In genomic region chrX:48453736-48454494, GRCm38 (mm10) we compare ENCODE assay signal across 8 mouse cellular contexts. TPM values are rescaled to one million over a fixed set of nuclear protein-coding genes. Genes with fewer than 3 reads are reported as not detected.
DNase-seq lines count a peak whose midpoint lies in the region; ATAC-seq and TF ChIP-seq lines count a peak whose summit lies in the region.

No protein-coding gene starts in this region.

- no peaks in the 10 kb centered on the region for H3K27me3 ChIP-seq in G1E (ENCODE audit: insufficient read depth, low read length)
- H3K27me3 ChIP-seq in forebrain, postnatal 0 days (ENCODE audit: insufficient read depth, low read length): no peaks in the 10 kb centered on the region
- H3K27me3 ChIP-seq in hindbrain, embryonic 11.5 days (ENCODE audit: control insufficient read depth, insufficient read depth, low read length): peaks cover 18% of the 10 kb centered on the region
- peaks cover 12% of the 10 kb centered on the region for H3K27me3 ChIP-seq in limb, embryonic 11.5 days (ENCODE audit: control insufficient read depth, insufficient read depth, low read length)
- H3K27me3 ChIP-seq in midbrain, embryonic 12.5 days: peaks cover 51% of the 10 kb centered on the region

- peaks cover 26% of the 10 kb centered on the region for H3K36me3 ChIP-seq in G1E (replicated peaks)
- H3K36me3 ChIP-seq in forebrain, postnatal 0 days (ENCODE audit: insufficient read depth): no peaks in the 10 kb centered on the region
- H3K36me3 ChIP-seq in hindbrain, embryonic 11.5 days (ENCODE audit: control insufficient read depth, insufficient read depth, low read length): no peaks in the 10 kb centered on the region
- H3K36me3 ChIP-seq in limb, embryonic 11.5 days (ENCODE audit: control insufficient read depth, insufficient read depth, low read length): no peaks in the 10 kb centered on the region
- H3K36me3 ChIP-seq in midbrain, embryonic 12.5 days: no peaks in the 10 kb centered on the region

- H3K4me3 ChIP-seq in G1E (ENCODE audit: low read depth, low read length): peak overlapping the region; percentile 75
- peak overlapping the region; percentile 34 for H3K4me3 ChIP-seq in forebrain, postnatal 0 days (ENCODE audit: low read depth, low read length)
- H3K4me3 ChIP-seq in hindbrain, embryonic 11.5 days (ENCODE audit: low read depth, low read length): peak overlapping the region; percentile 33
- peak overlapping the region; percentile 34 for H3K4me3 ChIP-seq in limb, embryonic 11.5 days (ENCODE audit: low read depth, low read length)
- H3K4me3 ChIP-seq in midbrain, embryonic 12.5 days: peak overlapping the region; percentile 39

- ATAC-seq in G1E (ENCODE audit: extremely low read depth, insufficient number of reproducible peaks, low FRiP score, poor library complexity, severe bottlenecking): peak; percentile 80
- ATAC-seq in forebrain, postnatal 0 days: peak; percentile 69
- peak; percentile 71 for ATAC-seq in hindbrain, embryonic 11.5 days (ENCODE audit: low FRiP score)
- peak; percentile 53; the same call in 1 of the 2 replicates for ATAC-seq in limb, embryonic 11.5 days (ENCODE audit: insufficient number of reproducible peaks, low FRiP score, low TSS enrichment, low read depth)
- peak; percentile 53 for ATAC-seq in midbrain, embryonic 12.5 days (ENCODE audit: low FRiP score, low read depth)

- H3K9me3 ChIP-seq in G1E (replicated peaks): no peaks in the 10 kb centered on the region
- H3K9me3 ChIP-seq in forebrain, postnatal 0 days (ENCODE audit: low read length): no peaks in the 10 kb centered on the region
- H3K9me3 ChIP-seq in hindbrain, embryonic 11.5 days (ENCODE audit: control insufficient read depth, low read length): no peaks in the 10 kb centered on the region
- no peaks in the 10 kb centered on the region for H3K9me3 ChIP-seq in limb, embryonic 11.5 days (ENCODE audit: control insufficient read depth, low read length)
- H3K9me3 ChIP-seq in midbrain, embryonic 12.5 days: no peaks in the 10 kb centered on the region

- no peak overlapping the region for H3K9ac ChIP-seq in forebrain, postnatal 0 days
- H3K9ac ChIP-seq in hindbrain, embryonic 11.5 days (ENCODE audit: low read depth, low read length): no peak overlapping the region; the same call in 1 of the 2 replicates
- peak overlapping the region; percentile 30; the same call in 1 of the 2 replicates for H3K9ac ChIP-seq in limb, embryonic 11.5 days (ENCODE audit: low read length)
- H3K9ac ChIP-seq in midbrain, embryonic 12.5 days (replicated peaks): 0 out of 2 replicates have a peak overlapping the region, but pooled peaks have one; percentile 34

- H3K4me1 ChIP-seq in G1E (ENCODE audit: insufficient read depth, low read depth, low read length): peaks cover 53% of the 10 kb centered on the region
- no peaks in the 10 kb centered on the region for H3K4me1 ChIP-seq in forebrain, postnatal 0 days (ENCODE audit: insufficient read depth)
- H3K4me1 ChIP-seq in hindbrain, embryonic 11.5 days (replicated peaks; ENCODE audit: control insufficient read depth, insufficient read depth, low read length): no peaks in the 10 kb centered on the region
- no peaks in the 10 kb centered on the region for H3K4me1 ChIP-seq in limb, embryonic 11.5 days (ENCODE audit: control insufficient read depth, insufficient read depth, low read length)
- peaks cover 4% of the 10 kb centered on the region; the same call in 1 of the 2 replicates for H3K4me1 ChIP-seq in midbrain, embryonic 12.5 days

- DNase-seq in G1E (ENCODE audit: low spot score): peak; percentile 82
- peak; percentile 45 to 57 for DNase-seq in adrenal gland, postnatal 4 days (ENCODE audit: low spot score in 2 of 2)
- peak; percentile 31 for DNase-seq in forebrain, postnatal 0 days
- DNase-seq in hindbrain, embryonic 11.5 days (ENCODE audit: low spot score): peak; percentile 48
- peak; percentile 56 for DNase-seq in limb, embryonic 11.5 days (ENCODE audit: low spot score)
- peak; percentile 86 to 88 for DNase-seq in spleen, postnatal 36 days (ENCODE audit: low spot score in 2 of 2)
- no peak for DNase-seq in cerebellum, adult 11-12 months

- H3K27ac ChIP-seq in forebrain, postnatal 0 days (ENCODE audit: low read depth, low read length): no peak overlapping the region
- H3K27ac ChIP-seq in hindbrain, embryonic 11.5 days (ENCODE audit: low read depth, low read length): no peak overlapping the region
- no peak overlapping the region for H3K27ac ChIP-seq in limb, embryonic 11.5 days (replicated peaks; ENCODE audit: low read depth, low read length)
- no peak overlapping the region for H3K27ac ChIP-seq in midbrain, embryonic 12.5 days (replicated peaks)

- H3K4me2 ChIP-seq in forebrain, postnatal 0 days (ENCODE audit: low read depth): peak overlapping the region; percentile 42
- peak overlapping the region; percentile 29 for H3K4me2 ChIP-seq in hindbrain, embryonic 11.5 days (replicated peaks; ENCODE audit: low read depth, low read length)
- H3K4me2 ChIP-seq in limb, embryonic 11.5 days (ENCODE audit: low read depth, severe bottlenecking): peak overlapping the region; percentile 42
- H3K4me2 ChIP-seq in midbrain, embryonic 12.5 days (replicated peaks): peak overlapping the region; percentile 48

- no peak for TF ChIP-seq CTCF in G1E (IDR thresholded peaks at IDR 0.05; ENCODE audit: low read depth, low read length)
- no peak for TF ChIP-seq CTCF in forebrain, postnatal 0 days (IDR thresholded peaks at IDR 0.05; ENCODE audit: low read depth)

- WGBS in forebrain, postnatal 0 days: 29% methylated on average over 59 of the region's 91 CpGs
- WGBS in hindbrain, embryonic 11.5 days: 8% methylated on average over 21 of the region's 91 CpGs
- 18% methylated on average over 43 of the region's 91 CpGs for whole genome bisulfite sequencing in limb, embryonic 11.5 days
- WGBS in midbrain, embryonic 12.5 days: 25% methylated on average over 64 of the region's 91 CpGs

RNA-seq across cellular contexts. Expression of gene Elf4, which starts 9.0 kb away (rescaled TPM):
- 87.3 and 92.6 TPM in 2 replicates for total RNA-seq in G1E (2014; fragmentation: Nextera tagmentation)
- total RNA-seq in G1E (2017): 12.4 and 13.4 TPM in 2 replicates
- polyA plus RNA-seq in G1E (2012): 19.9 and 26.5 TPM in 2 replicates
- total RNA-seq in adrenal gland, postnatal 4 days (2021): 10 to 100 TPM; 25.0 to 28.6 TPM
- 0.54 and 1.8 TPM in 2 replicates for total RNA-seq in forebrain, postnatal 0 days (2014; rRNA removed)
- polyA plus RNA-seq in forebrain, postnatal 0 days (2015; fragmentation: Nextera tagmentation; extraction: Ambion mirVana): 0.13 and 0.24 TPM in 2 replicates
- polyA plus RNA-seq in hindbrain, embryonic 11.5 days (2014; fragmentation: Nextera tagmentation; extraction: Ambion mirVana): 1.9 and 2.3 TPM in 2 replicates
- 2.4 and 2.6 TPM in 2 replicates for polyA plus RNA-seq in limb, embryonic 11.5 days (2014; fragmentation: Nextera tagmentation; extraction: Ambion mirVana)
- 1.6 and 1.8 TPM in 2 replicates for polyA plus RNA-seq in midbrain, embryonic 12.5 days (2016; fragmentation: Nextera tagmentation; extraction: Ambion mirVana)

RNA-seq across cellular contexts. Expression of gene Aifm1, which starts 59.4 kb away (rescaled TPM):
- 48.0 and 48.8 TPM in 2 replicates for total RNA-seq in G1E (2014; fragmentation: Nextera tagmentation)
- total RNA-seq in G1E (2017): 53.7 and 71.4 TPM in 2 replicates
- polyA plus RNA-seq in G1E (2012): 5.1 and 7.0 TPM in 2 replicates
- 100 to 1,000 TPM; 126 to 147 TPM for total RNA-seq in adrenal gland, postnatal 4 days (2021)
- total RNA-seq in forebrain, postnatal 0 days (2014; rRNA removed): 13.9 and 15.5 TPM in 2 replicates
- polyA plus RNA-seq in forebrain, postnatal 0 days (2015; fragmentation: Nextera tagmentation; extraction: Ambion mirVana): 28.0 and 28.2 TPM in 2 replicates
- 63.6 and 78.5 TPM in 2 replicates for polyA plus RNA-seq in hindbrain, embryonic 11.5 days (2014; fragmentation: Nextera tagmentation; extraction: Ambion mirVana)
- polyA plus RNA-seq in limb, embryonic 11.5 days (2014; fragmentation: Nextera tagmentation; extraction: Ambion mirVana): 85.8 and 94.2 TPM in 2 replicates
- polyA plus RNA-seq in midbrain, embryonic 12.5 days (2016; fragmentation: Nextera tagmentation; extraction: Ambion mirVana): 61.8 and 63.2 TPM in 2 replicates

Comparison
In these comparisons a context has a peak if more than half of its experiments do, and no peak if none do; other contexts are left out.
1. H3K9ac ChIP-seq: peak in limb, embryonic 11.5 days (single experiment) and midbrain, embryonic 12.5 days (single experiment); none in forebrain, postnatal 0 days (single experiment) and hindbrain, embryonic 11.5 days (single experiment).
2. Peak in every context shown above with its lines, with median percentiles within 50 percentile points of each other: ATAC-seq, H3K4me3 ChIP-seq and H3K4me2 ChIP-seq.